Mouse (Mus musculus) right cerebral cortex, adult 18-20 months (tissue): ENCODE measurements at regions not wholly inside any gene's neighbourhood (a gene's known extent, or its start where the extent isn't known, plus 50 kb on each side); places are given as distances from the start of the nearest gene placed in this dataset.

ENCODE experiments used
- DNase-seq: peaks from one replicate; pipeline ENCODE4 v3.0.0; 2022; ENCODE audit warnings: mixed read lengths

DNA sequence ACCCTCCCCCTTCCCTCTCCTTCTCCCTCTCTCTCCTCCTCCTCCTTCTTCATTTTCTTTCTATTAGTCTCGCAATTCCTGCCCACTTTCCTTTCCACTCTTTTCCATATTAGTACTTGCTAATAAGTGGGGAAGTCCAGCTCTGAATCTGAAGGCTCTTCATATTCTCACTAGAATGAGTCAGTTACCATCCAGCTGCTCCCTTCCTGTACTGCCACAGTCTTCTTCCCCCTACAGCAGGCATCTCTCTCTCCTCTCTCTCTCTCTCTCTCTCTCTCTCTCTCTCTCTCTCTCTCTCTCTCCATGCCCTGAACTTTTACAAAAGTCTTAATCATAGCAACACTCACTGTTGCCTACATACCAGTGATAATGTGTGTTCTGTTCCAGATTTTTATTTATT lies 226.6 kb upstream of the Pter start:
- DNase-seq: no peak

GRCm38 (mm10) chr2:12699331-12699730 lies 224.5 kb upstream of the Pter start:
- DNase-seq: no peak

- no peak for DNase-seq
These were observed 216.3 kb upstream of the Pter start for GRCm38 (mm10) chr2:12707514-12707913.

- DNase-seq: peak; percentile 73
These were observed 214.5 kb upstream of the Pter start for GRCm38 (mm10) chr2:12709156-12709923.

DNA sequence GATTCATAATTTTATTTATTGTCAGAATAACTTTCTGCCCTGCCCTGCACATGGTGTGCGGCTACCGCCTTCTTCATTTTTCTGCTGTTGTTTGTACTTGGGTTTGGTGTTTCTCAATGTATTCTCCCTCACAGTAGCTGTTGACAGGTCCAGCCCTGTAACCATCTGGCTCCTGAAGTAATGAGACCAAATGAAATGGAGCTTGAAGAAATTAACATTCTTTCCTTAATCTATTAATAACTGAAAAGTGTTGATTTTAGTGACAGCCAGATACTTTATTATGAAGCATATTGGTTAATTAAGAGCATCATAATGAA lies 214.0 kb upstream of the Pter start:
- peak; percentile 18 for DNase-seq

- DNase-seq: no peak
These were observed 207.5 kb upstream of the Pter start for GRCm38 (mm10) chr2:12716124-12717012.

- DNase-seq: no peak
These were observed 194.6 kb upstream of the Pter start for GRCm38 (mm10) chr2:12729251-12729650.

DNA sequence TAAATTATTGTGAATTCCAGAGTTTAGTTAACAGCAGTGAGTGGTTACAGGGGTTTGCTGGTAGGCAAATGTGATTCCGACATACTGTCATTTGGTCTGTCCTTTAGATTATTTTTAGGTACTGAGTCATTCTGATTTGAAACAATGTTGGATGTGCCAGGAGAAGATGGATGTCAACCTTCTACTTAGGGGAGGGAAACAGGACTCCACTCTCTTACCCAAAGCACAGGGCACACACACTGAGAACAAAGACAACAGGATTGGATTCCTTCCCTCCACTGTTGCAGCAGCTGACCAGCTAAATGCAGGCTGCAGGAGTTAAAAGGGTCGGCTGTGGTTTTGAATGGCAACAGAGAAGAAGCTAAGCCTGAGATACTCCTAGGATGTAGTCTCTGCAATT lies 186.7 kb upstream of the Pter start:
- no peak for DNase-seq

DNA sequence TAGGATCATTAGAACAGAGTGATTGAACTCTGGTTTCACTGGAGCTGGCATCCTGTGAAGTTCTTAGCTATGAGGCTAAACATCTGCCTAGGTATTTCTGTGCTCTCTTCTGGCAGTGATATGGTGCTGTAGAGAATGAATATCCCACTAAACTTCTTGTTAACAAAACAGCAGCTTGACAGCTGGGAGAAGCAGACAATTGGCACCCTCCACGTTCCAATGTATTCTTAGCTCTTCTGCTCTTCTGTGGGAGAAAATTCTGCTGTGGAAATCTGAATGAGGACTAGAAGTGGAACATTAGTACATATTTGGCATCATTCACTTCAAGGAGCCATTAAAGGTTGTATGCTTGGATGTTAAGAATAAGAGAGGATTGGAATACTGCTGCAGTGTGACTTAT lies 177.0 kb upstream of the Pter start:
- peak; percentile 42 for DNase-seq

- no peak for DNase-seq
These were observed 165.0 kb upstream of the Pter start for GRCm38 (mm10) chr2:12758816-12759215.

DNA sequence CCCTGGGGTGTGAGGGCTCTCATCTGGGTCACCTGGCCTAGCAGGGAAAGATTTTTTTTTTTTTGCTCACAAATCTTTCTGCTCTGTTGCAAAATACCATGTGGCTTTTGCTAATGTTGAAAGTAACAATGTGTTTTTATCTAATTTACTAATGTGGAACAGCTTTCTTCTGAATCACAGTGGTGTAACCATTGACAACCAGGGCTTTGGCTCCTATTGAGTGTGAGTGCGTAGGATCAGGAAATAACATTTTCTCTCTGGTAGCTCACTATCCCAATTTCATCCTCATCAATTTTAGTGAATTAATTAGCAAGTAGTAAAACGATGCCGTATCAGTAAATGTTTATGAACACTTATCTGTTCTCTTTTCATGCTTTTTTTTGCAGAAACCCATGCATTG lies 163.9 kb upstream of the Pter start:
- DNase-seq: no peak

DNA sequence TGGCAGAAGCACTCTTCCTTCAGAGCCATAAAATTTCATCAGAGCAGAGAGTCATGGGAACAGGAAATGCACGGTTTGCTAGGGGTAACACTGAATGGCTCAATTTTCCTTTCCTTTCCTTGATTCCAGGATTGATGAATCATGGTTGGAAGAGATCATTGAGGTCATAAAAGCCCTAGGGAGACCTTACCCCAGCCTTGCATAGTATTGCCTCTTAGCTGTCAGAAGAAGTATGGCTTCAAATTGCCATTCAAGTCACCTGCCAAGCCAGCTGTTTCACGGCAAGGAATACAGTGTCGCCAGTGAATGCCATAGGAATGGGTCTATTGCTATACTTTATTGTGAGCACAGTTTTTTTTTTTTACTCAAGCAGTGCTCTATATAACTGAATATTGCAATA lies 162.4 kb upstream of the Pter start:
- no peak for DNase-seq

- no peak for DNase-seq
These were observed 159.3 kb upstream of the Pter start for GRCm38 (mm10) chr2:12764510-12764909.

- no peak for DNase-seq
These were observed 158.5 kb upstream of the Pter start for GRCm38 (mm10) chr2:12765336-12765735.

GRCm38 (mm10) chr2:12776866-12777265 lies 147.0 kb upstream of the Pter start:
- peak; percentile 54 for DNase-seq

- DNase-seq: peak; percentile 50
These were observed 146.1 kb upstream of the Pter start for GRCm38 (mm10) chr2:12777696-12778095.

DNA sequence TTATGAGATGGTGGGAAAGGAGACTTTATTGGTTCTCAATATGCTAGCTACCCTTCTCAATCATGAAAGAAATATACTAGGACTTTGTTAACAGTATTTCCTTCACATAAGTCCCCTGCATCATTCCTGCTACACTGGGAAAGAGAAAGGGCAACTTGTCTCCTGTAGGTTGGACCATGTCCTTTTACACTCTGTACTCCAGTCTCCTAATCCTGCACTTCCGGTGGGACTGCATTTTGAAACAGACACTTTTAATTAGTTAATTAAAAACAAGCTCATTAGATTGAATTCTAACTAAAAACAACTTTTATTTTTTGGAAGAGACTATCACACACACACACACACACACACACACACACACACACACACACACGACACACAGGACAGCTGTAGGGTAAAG lies 131.2 kb upstream of the Pter start:
- no peak for DNase-seq

DNA sequence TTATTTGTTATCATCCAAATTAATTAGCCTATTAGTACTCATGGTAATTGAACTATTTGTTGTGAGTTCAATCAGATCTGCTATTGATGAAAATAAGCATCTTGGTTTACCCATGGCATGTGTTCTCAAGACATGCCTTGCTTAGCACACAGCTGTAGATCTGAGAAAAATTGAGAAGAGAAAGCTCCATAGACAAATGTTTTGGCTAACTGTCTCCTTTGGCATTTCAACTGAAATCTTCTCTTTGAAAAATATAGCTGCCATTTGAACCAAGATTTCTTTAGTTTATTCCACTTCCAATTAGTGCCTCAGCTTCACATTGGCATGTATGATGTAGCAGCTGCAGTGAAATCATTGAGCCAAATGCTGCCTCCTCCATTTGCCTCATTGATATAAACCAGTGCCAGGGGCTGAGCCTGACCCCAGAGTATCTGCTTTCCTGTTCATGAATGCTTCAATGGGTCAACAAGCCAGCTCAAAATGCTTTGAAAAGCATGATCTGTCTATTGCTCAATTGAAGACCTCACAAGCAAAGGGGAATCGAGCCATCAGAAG lies 126.1 kb upstream of the Pter start:
- DNase-seq: no peak

- DNase-seq: peak; percentile 33
These were observed 124.5 kb upstream of the Pter start for GRCm38 (mm10) chr2:12799153-12799925.

DNA sequence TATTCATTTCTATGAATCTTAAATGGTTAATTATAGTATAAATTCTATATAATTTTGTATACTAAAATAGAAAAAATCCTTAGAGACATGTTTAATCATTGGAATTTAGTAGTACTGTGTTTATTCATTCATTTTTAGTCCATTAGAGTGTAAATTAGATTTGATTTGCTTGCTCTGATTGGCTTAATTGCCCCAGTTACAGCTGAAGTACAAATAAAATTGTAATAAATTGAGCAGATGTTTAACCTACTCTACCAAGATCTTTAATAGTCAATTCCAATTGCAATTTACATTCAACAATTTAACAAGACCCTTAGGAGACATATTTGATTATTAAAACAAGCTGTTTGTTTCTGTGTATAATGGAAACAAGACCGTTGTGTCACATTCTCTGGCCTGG lies 121.2 kb upstream of the Pter start:
- DNase-seq: no peak

- DNase-seq: no peak
These were observed 118.7 kb upstream of the Pter start for GRCm38 (mm10) chr2:12805096-12805495.

DNA sequence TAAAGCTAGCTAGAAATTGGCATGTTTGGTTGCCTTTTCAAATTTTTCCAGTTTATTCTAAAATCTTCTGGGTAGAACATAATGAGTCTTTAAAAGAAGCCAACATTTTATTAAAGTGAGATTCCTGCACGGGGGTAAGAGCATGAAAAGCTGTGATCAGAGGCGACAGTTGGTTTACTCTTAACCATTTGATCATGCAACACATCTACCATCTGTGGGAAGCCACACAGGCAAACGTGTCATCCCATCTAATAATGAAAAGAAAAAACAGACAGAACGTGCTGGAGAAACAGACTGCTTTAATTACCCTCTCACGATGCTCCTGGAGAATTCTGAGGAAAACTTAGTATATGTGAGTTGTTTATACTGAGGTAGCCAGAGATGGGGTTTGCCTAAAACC lies 115.4 kb upstream of the Pter start:
- DNase-seq: no peak

GRCm38 (mm10) chr2:12815339-12815738 lies 108.5 kb upstream of the Pter start:
- peak; percentile 40 for DNase-seq
